Mouse (Mus musculus): ENCODE measurements around the gene Rbm38.

Rbm38 gene

GRCm38 (mm10) chr2:173014741-173015287, 5.5 kb upstream of the Rbm38 start:
- DNase-seq (ENCODE audit: low spot score): no peak

GRCm38 (mm10) chr2:173017940-173018339, 2.4 kb upstream of the Rbm38 start:
- DNase-seq (ENCODE audit: low spot score): no peak

GRCm38 (mm10) chr2:173018618-173019017, 1.7 kb upstream of the Rbm38 start:
- DNase-seq (ENCODE audit: low spot score): no peak

- no peak for DNase-seq (ENCODE audit: low spot score)
Observed at GRCm38 (mm10) chr2:173019322-173019721, 976 bp upstream of the Rbm38 start.

- peak; percentile 75 for DNase-seq (ENCODE audit: low spot score)
Observed at GRCm38 (mm10) chr2:173019790-173020189, 508 bp upstream of the Rbm38 start.

GRCm38 (mm10) chr2:173021633-173022055, 1.3 kb downstream of the Rbm38 start:
- DNase-seq (ENCODE audit: low spot score): peak; percentile 92

- no peak for DNase-seq (ENCODE audit: low spot score)
Observed at GRCm38 (mm10) chr2:173022056-173022681, 1.9 kb downstream of the Rbm38 start.

GRCm38 (mm10) chr2:173022813-173023212, 2.5 kb downstream of the Rbm38 start:
- no peak for DNase-seq (ENCODE audit: low spot score)

GRCm38 (mm10) chr2:173023371-173023851, 3.1 kb downstream of the Rbm38 start:
- no peak for DNase-seq (ENCODE audit: low spot score)

GRCm38 (mm10) chr2:173023966-173024365, 3.7 kb downstream of the Rbm38 start:
- no peak for DNase-seq (ENCODE audit: low spot score)

GRCm38 (mm10) chr2:173024392-173024791, 4.1 kb downstream of the Rbm38 start:
- DNase-seq (ENCODE audit: low spot score): no peak

GRCm38 (mm10) chr2:173024938-173025337, 4.6 kb downstream of the Rbm38 start:
- no peak for DNase-seq (ENCODE audit: low spot score)

- DNase-seq (ENCODE audit: low spot score): no peak
Observed at GRCm38 (mm10) chr2:173026286-173026685, 6.0 kb downstream of the Rbm38 start.

- DNase-seq (ENCODE audit: low spot score): no peak
Observed at GRCm38 (mm10) chr2:173026688-173027131, 6.4 kb downstream of the Rbm38 start.

- DNase-seq (ENCODE audit: low spot score): no peak
Observed at GRCm38 (mm10) chr2:173027169-173027823, 7.0 kb downstream of the Rbm38 start.

GRCm38 (mm10) chr2:173027824-173028495, 7.7 kb downstream of the Rbm38 start:
- DNase-seq (ENCODE audit: low spot score): no peak

- no peak for DNase-seq (ENCODE audit: low spot score)
Observed at GRCm38 (mm10) chr2:173028508-173029031, 8.3 kb downstream of the Rbm38 start.

GRCm38 (mm10) chr2:173030591-173031338, 10.5 kb downstream of the Rbm38 start:
- DNase-seq (ENCODE audit: low spot score): no peak

- DNase-seq (ENCODE audit: low spot score): no peak
Observed at GRCm38 (mm10) chr2:173033531-173033930, 13.2 kb downstream of the Rbm38 start.

GRCm38 (mm10) chr2:173034998-173035397, 14.7 kb downstream of the Rbm38 start:
- DNase-seq (ENCODE audit: low spot score): no peak

GRCm38 (mm10) chr2:173035653-173036052, 15.4 kb downstream of the Rbm38 start:
- DNase-seq (ENCODE audit: low spot score): no peak

GRCm38 (mm10) chr2:173036055-173036454, 15.8 kb downstream of the Rbm38 start:
- no peak for DNase-seq (ENCODE audit: low spot score)
